In the genomic region with DNA sequence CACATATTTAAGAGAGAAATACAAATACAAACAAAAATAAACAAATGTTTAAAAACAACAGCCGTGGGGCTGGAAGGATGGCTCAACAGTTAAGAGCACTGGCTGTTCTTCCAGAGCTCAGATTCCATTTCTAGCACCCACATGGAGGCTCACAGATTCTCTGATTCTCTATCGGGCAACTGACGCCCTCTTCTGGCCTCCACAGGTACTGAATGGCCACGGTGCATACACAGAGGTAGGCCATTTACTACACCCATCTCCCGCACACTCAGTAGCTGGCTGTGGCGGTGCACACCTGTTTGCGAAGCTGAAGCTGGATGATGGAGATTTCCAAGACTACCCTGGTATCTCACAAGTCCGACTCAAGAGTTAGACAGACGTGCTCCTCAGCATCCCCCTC, we compare ENCODE assay signal across 12 mouse cellular contexts. TPM values are rescaled to one million over a fixed set of nuclear protein-coding genes. Genes with fewer than 3 reads are reported as not detected.
DNase-seq lines count a peak whose midpoint lies in the region; ATAC-seq and TF ChIP-seq lines count a peak whose summit lies in the region.
"Had no signal": no experiment of that assay in that cellular context is flagged by ENCODE, and none has a peak within 500 bp of the region (broad histone marks: within the 10 kb centered on the region; RNA-seq: fewer than 3 reads in every experiment).

No protein-coding gene starts in this region.

- WGBS in intestine, postnatal 0 days: 93% methylated on average over 9 of the region's 9 CpGs
- 91% methylated on average over 9 of the region's 9 CpGs for WGBS in intestine, embryonic 16.5 days

- H3K4me1 ChIP-seq in intestine, postnatal 0 days (replicated peaks; ENCODE audit: control insufficient read depth, insufficient read depth, low read length): no peaks in the 10 kb centered on the region
- H3K4me1 ChIP-seq in intestine, embryonic 16.5 days (ENCODE audit: control insufficient read depth, insufficient read depth, low read length): no peaks in the 10 kb centered on the region
- H3K4me1 ChIP-seq: liver, embryonic 15.5 days; midbrain, embryonic 12.5 days had no signal

- DNase-seq in adrenal gland, postnatal 14 days: peak; percentile 29
- DNase-seq in adrenal gland, adult (ENCODE audit: inconsistent age in 2 of 2, low spot score in 1 of 2): no peak
- peak; percentile 34 for DNase-seq in retina, embryonic 14.5 days (ENCODE audit: low spot score)
- no peak for DNase-seq in retina, postnatal 1 day
- DNase-seq in naive thymus-derived CD4-positive, alpha-beta T cell, adult 2 months (ENCODE audit: low read depth): peak; percentile 8
- no peak for DNase-seq in gastrocnemius, adult 18-20 months (ENCODE audit: low spot score)
- DNase-seq: heart, postnatal 10 days; kidney, adult 8-10 months had no signal

- ATAC-seq in intestine, postnatal 0 days: no peak
- no peak for ATAC-seq in intestine, embryonic 16.5 days

- H3K27me3 ChIP-seq in intestine, postnatal 0 days (replicated peaks; ENCODE audit: control insufficient read depth, insufficient read depth, low read length): no peaks in the 10 kb centered on the region
- no peaks in the 10 kb centered on the region for H3K27me3 ChIP-seq in intestine, embryonic 16.5 days (replicated peaks; ENCODE audit: control insufficient read depth, insufficient read depth, low read length)
- H3K27me3 ChIP-seq: liver, embryonic 15.5 days; midbrain, embryonic 12.5 days had no signal

- no peak overlapping the region for H3K4me3 ChIP-seq in intestine, postnatal 0 days (ENCODE audit: low read depth, low read length)
- no peak overlapping the region for H3K4me3 ChIP-seq in intestine, embryonic 16.5 days (ENCODE audit: low read length)
- H3K4me3 ChIP-seq: liver, embryonic 15.5 days; midbrain, embryonic 12.5 days had no signal

- no peak overlapping the region for H3K9ac ChIP-seq in intestine, postnatal 0 days (ENCODE audit: low read depth, low read length)
- H3K9ac ChIP-seq in intestine, embryonic 16.5 days (ENCODE audit: low read depth, low read length): no peak overlapping the region
- H3K9ac ChIP-seq: liver, embryonic 15.5 days; midbrain, embryonic 12.5 days had no signal

- TF ChIP-seq CTCF in intestine, postnatal 0 days (IDR thresholded peaks at IDR 0.05; ENCODE audit: low read depth): peak; percentile 58

- H3K4me2 ChIP-seq in intestine, postnatal 0 days (replicated peaks; ENCODE audit: low read depth): no peak overlapping the region
- no peak overlapping the region for H3K4me2 ChIP-seq in intestine, embryonic 16.5 days (ENCODE audit: low read depth, low read length)
- H3K4me2 ChIP-seq: liver, embryonic 15.5 days; midbrain, embryonic 12.5 days had no signal

- no peak overlapping the region for H3K27ac ChIP-seq in intestine, postnatal 0 days (ENCODE audit: low read depth, low read length)
- H3K27ac ChIP-seq in intestine, embryonic 16.5 days (ENCODE audit: low read length): no peak overlapping the region
- H3K27ac ChIP-seq: liver, embryonic 15.5 days; midbrain, embryonic 12.5 days had no signal

- H3K36me3 ChIP-seq in intestine, postnatal 0 days (ENCODE audit: control insufficient read depth, insufficient read depth): peaks cover 30% of the 10 kb centered on the region
- H3K36me3 ChIP-seq in intestine, embryonic 16.5 days (ENCODE audit: control insufficient read depth, insufficient read depth, low read length): peaks cover 14% of the 10 kb centered on the region

- no peaks in the 10 kb centered on the region for H3K9me3 ChIP-seq in intestine, postnatal 0 days (ENCODE audit: control insufficient read depth)
- H3K9me3 ChIP-seq in intestine, embryonic 16.5 days (ENCODE audit: control insufficient read depth, low read length): no peaks in the 10 kb centered on the region
- H3K9me3 ChIP-seq: liver, embryonic 15.5 days; midbrain, embryonic 12.5 days had no signal

RNA-seq across cellular contexts. Expression of gene Tgfb2, which starts 13.9 kb away (rescaled TPM):
- total RNA-seq in adrenal gland, postnatal 14 days (2021): 2.7 and 3.1 TPM in 2 replicates
- 7.1 and 7.7 TPM in 2 replicates for polyA plus RNA-seq in intestine, postnatal 0 days (2015; fragmentation: Nextera tagmentation; extraction: Ambion mirVana)
- 11.0 and 12.2 TPM in 2 replicates for polyA plus RNA-seq in intestine, embryonic 16.5 days (2015; fragmentation: Nextera tagmentation; extraction: Ambion mirVana)
- 10 to 100 TPM; 15.5 to 17.9 TPM for total RNA-seq in gastrocnemius, adult 18-20 months (2021)

RNA-seq across cellular contexts. Expression of gene Rrp15, which starts 29.4 kb away (rescaled TPM):
- 26.9 and 31.7 TPM in 2 replicates for total RNA-seq in adrenal gland, postnatal 14 days (2021)
- polyA plus RNA-seq in intestine, postnatal 0 days (2015; fragmentation: Nextera tagmentation; extraction: Ambion mirVana): 21.9 and 23.0 TPM in 2 replicates
- 53.9 and 61.2 TPM in 2 replicates for polyA plus RNA-seq in intestine, embryonic 16.5 days (2015; fragmentation: Nextera tagmentation; extraction: Ambion mirVana)
- 10 to 100 TPM; 10.2 to 12.6 TPM for total RNA-seq in gastrocnemius, adult 18-20 months (2021)

Comparison
In these comparisons a context has a peak if more than half of its experiments do, and no peak if none do; other contexts are left out.
1. DNase-seq: peak in adrenal gland, postnatal 14 days (single experiment), retina, embryonic 14.5 days (single experiment) and naive thymus-derived CD4-positive, alpha-beta T cell, adult 2 months (single experiment); none in adrenal gland, adult (0 of 2), retina, postnatal 1 day (single experiment) and gastrocnemius, adult 18-20 months (single experiment).